Mouse (Mus musculus) lung, adult 2 months (tissue): ENCODE data around the gene Magi2.

Source experiments
- CTCF ChIP-seq: fragments of 200-500 bp; IDR thresholded peaks from 2 replicates; pipeline ENCODE4 v1.5.1; 2011; ENCODE audit warnings: mild to moderate bottlenecking, low read length, control low read depth; ENCODE audit not compliant: insufficient read depth
- POLR2A ChIP-seq: fragments of 200-500 bp; IDR thresholded peaks from 2 replicates; pipeline ENCODE4 v1.6.1; 2011; ENCODE audit warnings: low read depth, mild to moderate bottlenecking, control low read depth, low read length, borderline replicate concordance; ENCODE audit errors: extremely low read depth

- no peak for TF ChIP-seq CTCF
- no peak for TF ChIP-seq POLR2A
These were observed 890.3 kb downstream of the Magi2 start for GRCm38 (mm10) chr5:20117156-20117555.
